Mouse (Mus musculus): Measurements from ENCODE around the gene Fbxo46.
A peak's percentile ranks its signal among the peaks of the same experiment; 100 is the strongest.

DNA sequence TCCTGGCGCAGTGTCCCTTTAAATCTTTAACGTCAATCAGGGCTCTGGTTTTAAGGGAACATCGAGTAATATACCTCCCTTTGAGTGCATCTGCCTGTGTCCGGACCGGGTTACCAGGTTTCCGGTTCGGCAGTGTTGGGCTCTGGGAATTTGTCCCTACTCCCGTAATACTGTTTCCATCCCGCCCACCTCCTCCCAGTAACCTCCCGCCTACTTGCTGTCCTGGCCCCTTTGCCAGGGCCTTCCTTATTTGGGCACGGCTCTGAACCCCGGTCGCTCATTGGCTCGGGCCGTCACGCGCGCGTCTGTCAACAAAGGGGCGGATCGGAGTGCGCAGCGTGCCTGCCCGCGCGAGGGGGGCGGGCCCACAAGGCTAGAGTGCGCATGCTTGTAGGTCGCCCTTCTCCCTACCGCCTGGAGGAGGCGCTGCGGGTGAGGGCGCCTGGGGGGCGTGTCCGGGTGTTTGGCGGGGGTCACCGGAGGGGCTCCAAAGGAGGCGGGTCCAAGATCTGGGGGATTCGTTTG is 11.7 kb downstream of the Fbxo46 start:
- TF ChIP-seq CTCF (IDR thresholded peaks at IDR 0.05; ENCODE audit: borderline replicate concordance, insufficient read depth, low read length) = peak; percentile 72
- TF ChIP-seq POLR2A (IDR thresholded peaks at IDR 0.05; ENCODE audit: low read depth, low read length) = no peak

Data from embryonic fibroblast, embryonic 13.5 days (primary cell).